Mouse (Mus musculus): ENCODE measurements around the gene Lsr. TPM values are rescaled to one million over a fixed set of nuclear protein-coding genes. Genes with fewer than 3 reads are reported as not detected.

The Lsr gene
- polyA plus RNA-seq (2015; fragmentation: Illumina TruSeq; extraction: RNeasy Lipid Tissue Mini Kit (QIAGEN cat#74804); ENCODE audit: low read depth, low replicate concordance): 8.0 TPM

DNA sequence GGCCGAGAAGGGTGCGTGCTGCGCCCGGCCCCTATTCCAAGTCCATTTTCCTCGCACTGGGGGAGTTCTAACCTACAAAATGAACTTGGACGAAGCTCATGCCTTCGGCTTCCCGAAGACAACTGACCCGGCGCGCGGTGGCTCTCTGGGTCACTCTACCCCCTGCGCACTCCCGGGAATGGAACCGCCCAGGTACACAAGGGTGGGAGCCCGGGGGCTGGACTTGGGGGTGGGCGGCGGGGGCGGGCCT, at the start of gene Lsr:
TSS of gene Lsr (minus strand) at position 214 of the 250 bp plus-strand sequence.

DNA sequence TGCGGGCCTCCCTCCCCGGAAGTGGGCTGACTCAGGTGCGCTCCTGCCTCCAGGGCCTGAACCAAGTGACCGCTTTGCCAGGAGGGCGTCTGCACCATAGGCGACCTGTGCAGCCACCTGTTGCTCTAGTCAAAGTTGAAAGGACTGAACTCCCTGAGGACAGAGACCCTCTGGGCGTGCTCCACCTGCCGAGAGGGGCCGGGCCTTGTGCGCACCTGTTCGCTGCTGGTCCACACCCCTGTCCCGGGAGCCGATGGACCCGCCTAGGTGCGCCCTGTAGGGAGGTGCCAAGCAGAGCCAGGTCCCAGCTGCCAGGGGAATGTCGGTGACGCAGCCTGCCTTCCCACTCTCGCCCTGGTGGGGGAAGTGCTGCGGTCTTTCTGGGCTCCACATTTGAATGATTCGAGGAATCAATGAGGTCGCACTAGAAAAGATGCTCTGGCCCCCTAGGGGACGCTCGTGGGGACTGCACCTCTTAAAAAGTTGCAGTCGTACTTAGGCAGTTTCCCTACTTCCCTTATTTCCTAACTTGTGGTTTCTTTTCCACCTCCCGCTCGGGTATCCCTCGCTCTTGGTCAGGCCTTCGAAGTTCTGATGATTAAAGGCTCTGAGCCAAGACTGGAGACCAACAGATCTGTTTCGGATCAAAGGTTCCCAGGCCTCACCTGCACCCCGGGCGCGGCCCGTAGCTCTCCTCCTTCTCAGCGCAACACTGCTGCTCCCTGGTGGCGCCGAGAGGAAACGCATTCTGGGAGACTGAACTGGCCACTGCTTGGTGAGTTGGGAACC, 431 bp upstream of the Lsr start, which contains the start of gene Fam187b:
TSS of gene Fam187b (plus strand) at position 290 of the 789 bp plus-strand sequence.

DNA sequence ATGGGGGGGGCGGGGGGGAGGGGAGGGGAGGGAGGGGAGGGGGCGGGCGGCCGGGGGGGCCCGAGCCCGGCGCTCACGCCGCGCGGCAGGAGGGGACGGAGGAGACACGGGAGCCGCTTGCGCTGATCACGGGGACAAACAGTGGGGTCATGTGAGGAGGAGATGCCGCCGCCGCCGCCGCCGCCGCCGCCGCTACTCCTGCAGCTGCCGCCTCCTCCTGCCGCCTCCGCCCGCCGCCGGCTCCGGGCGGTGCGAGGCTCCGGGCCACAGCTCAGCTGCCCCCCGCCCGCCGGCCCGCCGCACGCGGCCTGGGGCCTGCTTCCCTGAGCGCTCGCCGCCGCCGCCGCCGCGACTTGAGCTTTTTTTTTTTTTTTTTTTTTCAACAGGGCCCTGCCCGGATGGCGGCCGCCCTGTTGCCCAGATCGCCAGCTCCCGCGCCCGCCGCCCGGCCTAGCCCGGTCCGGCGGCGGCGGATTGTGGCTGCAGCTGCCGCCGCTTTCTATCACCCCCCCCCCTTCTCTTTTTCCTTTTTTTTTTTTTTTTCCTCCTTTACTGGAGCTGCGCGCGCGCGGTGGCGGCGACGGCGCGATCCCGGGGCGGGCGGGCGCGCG, 16.4 kb downstream of the Lsr start, which contains the start of gene Usf2:
TSS of gene Usf2 (minus strand) at position 48 of the 611 bp plus-strand sequence.

DNA sequence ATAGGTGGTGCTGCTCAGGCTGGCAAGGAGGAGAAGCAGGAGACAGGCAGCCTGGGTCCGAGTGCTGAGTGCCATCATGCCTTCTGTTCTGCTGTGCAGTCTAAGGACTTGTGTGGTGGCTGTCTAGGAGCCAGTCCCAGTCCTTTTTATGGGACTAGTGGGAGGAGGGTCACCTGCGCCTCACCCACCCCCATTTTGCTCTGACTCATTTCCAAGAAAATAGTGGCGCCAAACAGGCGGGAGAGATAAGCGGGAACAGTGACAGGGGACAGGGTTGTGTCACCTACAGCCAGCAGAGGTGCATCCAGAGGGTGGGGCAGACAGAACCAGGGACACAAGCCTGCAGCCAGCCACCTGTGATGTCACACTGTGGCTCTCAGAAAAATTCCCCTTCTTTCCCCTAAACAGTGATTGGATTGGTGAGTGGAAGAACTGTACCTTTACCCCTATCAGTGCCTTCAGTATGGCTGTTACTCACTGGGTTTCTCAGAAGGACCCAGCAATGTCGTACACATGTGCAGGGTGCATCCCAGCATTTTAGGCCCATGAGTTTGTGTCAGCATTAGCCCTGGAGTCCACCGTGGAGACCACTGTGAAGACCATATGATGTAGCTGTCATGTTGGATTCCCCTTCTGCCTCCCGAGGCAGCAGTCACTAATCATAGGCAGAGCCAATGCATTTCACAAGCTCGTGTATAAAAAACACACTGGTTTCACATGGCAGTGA, 29.2 kb downstream of the Lsr start, which contains the start of gene Hamp:
TSS of gene Hamp (minus strand) at position 124 of the 727 bp plus-strand sequence.

DNA sequence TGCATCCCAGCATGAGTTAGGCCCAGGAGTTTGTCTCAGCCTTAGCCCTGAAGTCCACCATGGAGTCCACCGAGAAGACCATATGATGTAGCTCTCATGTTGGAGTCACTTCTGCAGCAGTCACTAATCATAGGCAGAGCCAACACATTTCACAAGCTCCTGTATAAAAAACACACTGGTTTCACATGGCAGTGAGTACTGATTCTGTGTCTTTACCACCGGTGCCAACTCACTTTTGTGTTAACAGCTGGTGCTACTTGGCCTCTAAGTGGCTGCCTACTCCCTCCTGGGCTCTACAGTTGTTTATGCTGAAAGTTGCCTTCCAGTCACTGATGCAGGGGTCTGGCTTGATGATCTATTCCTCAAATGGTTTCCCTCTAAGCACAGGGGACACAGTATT, 48.7 kb downstream of the Lsr start, which contains the start of gene Hamp2:
TSS of gene Hamp2 (minus strand) at position 101 of the 400 bp plus-strand sequence.

DNA sequence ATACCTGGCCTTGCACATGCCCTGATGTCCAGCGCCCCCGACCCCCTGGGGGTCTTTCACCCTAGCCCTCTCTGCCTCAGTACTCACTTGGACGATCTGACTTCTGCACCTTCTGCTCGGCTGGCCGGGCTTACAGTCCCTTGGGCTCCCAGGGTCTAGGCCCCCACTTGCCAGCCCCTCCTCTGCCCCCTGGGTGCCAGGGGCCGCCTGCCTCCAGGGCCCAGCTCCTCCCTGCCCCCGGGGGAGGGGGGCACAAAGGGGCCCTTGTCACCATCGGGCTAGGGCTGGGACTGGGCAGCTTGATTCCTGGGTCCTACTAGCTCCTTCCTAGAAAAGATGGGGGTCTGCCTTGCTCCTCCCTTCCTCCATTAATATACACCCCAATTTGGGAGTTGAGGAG, 58.5 kb downstream of the Lsr start, which contains the start of gene Mag:
TSS of gene Mag (minus strand) at position 142 of the 400 bp plus-strand sequence.

Other genes with a start within 250 kb of the Lsr start
- 184 TPM for gene Tmem147, start 243.9 kb downstream of the Lsr start, polyA plus RNA-seq (2015; fragmentation: Illumina TruSeq; extraction: RNeasy Lipid Tissue Mini Kit (QIAGEN cat#74804); ENCODE audit: low read depth, low replicate concordance)
- not detected for gene Gapdhs, start 229.8 kb downstream of the Lsr start, polyA plus RNA-seq (2015; fragmentation: Illumina TruSeq; extraction: RNeasy Lipid Tissue Mini Kit (QIAGEN cat#74804); ENCODE audit: low read depth, low replicate concordance)
- 6.5 TPM for gene Sbsn, start 222.0 kb downstream of the Lsr start, polyA plus RNA-seq (2015; fragmentation: Illumina TruSeq; extraction: RNeasy Lipid Tissue Mini Kit (QIAGEN cat#74804); ENCODE audit: low read depth, low replicate concordance)
- 14.4 TPM for gene Dmkn, start 209.7 kb downstream of the Lsr start, polyA plus RNA-seq (2015; fragmentation: Illumina TruSeq; extraction: RNeasy Lipid Tissue Mini Kit (QIAGEN cat#74804); ENCODE audit: low read depth, low replicate concordance)
- gene Krtdap, start 185.6 kb downstream of the Lsr start, polyA plus RNA-seq (2015; fragmentation: Illumina TruSeq; extraction: RNeasy Lipid Tissue Mini Kit (QIAGEN cat#74804); ENCODE audit: low read depth, low replicate concordance): not detected
- gene Ffar2, start 149.7 kb downstream of the Lsr start, polyA plus RNA-seq (2015; fragmentation: Illumina TruSeq; extraction: RNeasy Lipid Tissue Mini Kit (QIAGEN cat#74804); ENCODE audit: low read depth, low replicate concordance): not detected
- not detected for gene Ffar3, start 117.3 kb downstream of the Lsr start, polyA plus RNA-seq (2015; fragmentation: Illumina TruSeq; extraction: RNeasy Lipid Tissue Mini Kit (QIAGEN cat#74804); ENCODE audit: low read depth, low replicate concordance)
- not detected for gene Ffar1, start 111.9 kb downstream of the Lsr start, polyA plus RNA-seq (2015; fragmentation: Illumina TruSeq; extraction: RNeasy Lipid Tissue Mini Kit (QIAGEN cat#74804); ENCODE audit: low read depth, low replicate concordance)
- 0.55 TPM for gene Cd22, start 93.1 kb downstream of the Lsr start, polyA plus RNA-seq (2015; fragmentation: Illumina TruSeq; extraction: RNeasy Lipid Tissue Mini Kit (QIAGEN cat#74804); ENCODE audit: low read depth, low replicate concordance)
- 324 TPM for gene Mag, start 58.6 kb downstream of the Lsr start, polyA plus RNA-seq (2015; fragmentation: Illumina TruSeq; extraction: RNeasy Lipid Tissue Mini Kit (QIAGEN cat#74804); ENCODE audit: low read depth, low replicate concordance)
- gene Hamp2, start 48.8 kb downstream of the Lsr start, polyA plus RNA-seq (2015; fragmentation: Illumina TruSeq; extraction: RNeasy Lipid Tissue Mini Kit (QIAGEN cat#74804); ENCODE audit: low read depth, low replicate concordance): not detected
- not detected for gene Hamp, start 29.4 kb downstream of the Lsr start, polyA plus RNA-seq (2015; fragmentation: Illumina TruSeq; extraction: RNeasy Lipid Tissue Mini Kit (QIAGEN cat#74804); ENCODE audit: low read depth, low replicate concordance)
- gene Usf2, start 16.7 kb downstream of the Lsr start, polyA plus RNA-seq (2015; fragmentation: Illumina TruSeq; extraction: RNeasy Lipid Tissue Mini Kit (QIAGEN cat#74804); ENCODE audit: low read depth, low replicate concordance): 193 TPM
- not detected for gene Fam187b, start 326 bp upstream of the Lsr start, polyA plus RNA-seq (2015; fragmentation: Illumina TruSeq; extraction: RNeasy Lipid Tissue Mini Kit (QIAGEN cat#74804); ENCODE audit: low read depth, low replicate concordance)
- gene Fxyd5, start 69.0 kb upstream of the Lsr start, polyA plus RNA-seq (2015; fragmentation: Illumina TruSeq; extraction: RNeasy Lipid Tissue Mini Kit (QIAGEN cat#74804); ENCODE audit: low read depth, low replicate concordance): 51.2 TPM
- 169 TPM for gene Fxyd7, start 78.0 kb upstream of the Lsr start, polyA plus RNA-seq (2015; fragmentation: Illumina TruSeq; extraction: RNeasy Lipid Tissue Mini Kit (QIAGEN cat#74804); ENCODE audit: low read depth, low replicate concordance)
- gene Fxyd1, start 83.7 kb upstream of the Lsr start, polyA plus RNA-seq (2015; fragmentation: Illumina TruSeq; extraction: RNeasy Lipid Tissue Mini Kit (QIAGEN cat#74804); ENCODE audit: low read depth, low replicate concordance): 148 TPM
- gene Lgi4, start 85.9 kb upstream of the Lsr start, polyA plus RNA-seq (2015; fragmentation: Illumina TruSeq; extraction: RNeasy Lipid Tissue Mini Kit (QIAGEN cat#74804); ENCODE audit: low read depth, low replicate concordance): 27.6 TPM
- not detected for gene Fxyd3, start 103.2 kb upstream of the Lsr start, polyA plus RNA-seq (2015; fragmentation: Illumina TruSeq; extraction: RNeasy Lipid Tissue Mini Kit (QIAGEN cat#74804); ENCODE audit: low read depth, low replicate concordance)
- 2.6 TPM for gene Hpn, start 141.8 kb upstream of the Lsr start, polyA plus RNA-seq (2015; fragmentation: Illumina TruSeq; extraction: RNeasy Lipid Tissue Mini Kit (QIAGEN cat#74804); ENCODE audit: low read depth, low replicate concordance)
- 542 TPM for gene Scn1b, start 153.5 kb upstream of the Lsr start, polyA plus RNA-seq (2015; fragmentation: Illumina TruSeq; extraction: RNeasy Lipid Tissue Mini Kit (QIAGEN cat#74804); ENCODE audit: low read depth, low replicate concordance)
- 112 TPM for gene Gramd1a, start 182.4 kb upstream of the Lsr start, polyA plus RNA-seq (2015; fragmentation: Illumina TruSeq; extraction: RNeasy Lipid Tissue Mini Kit (QIAGEN cat#74804); ENCODE audit: low read depth, low replicate concordance)

Measured in brain, adult 10 weeks (tissue).